Mouse (Mus musculus): ENCODE data around the gene Mmp25. TPM values are rescaled to one million over a fixed set of nuclear protein-coding genes. Genes with fewer than 3 reads are reported as not detected.

The Mmp25 gene
- polyA plus RNA-seq, 1 experiment from 2014 or later = 0.91 TPM

DNA sequence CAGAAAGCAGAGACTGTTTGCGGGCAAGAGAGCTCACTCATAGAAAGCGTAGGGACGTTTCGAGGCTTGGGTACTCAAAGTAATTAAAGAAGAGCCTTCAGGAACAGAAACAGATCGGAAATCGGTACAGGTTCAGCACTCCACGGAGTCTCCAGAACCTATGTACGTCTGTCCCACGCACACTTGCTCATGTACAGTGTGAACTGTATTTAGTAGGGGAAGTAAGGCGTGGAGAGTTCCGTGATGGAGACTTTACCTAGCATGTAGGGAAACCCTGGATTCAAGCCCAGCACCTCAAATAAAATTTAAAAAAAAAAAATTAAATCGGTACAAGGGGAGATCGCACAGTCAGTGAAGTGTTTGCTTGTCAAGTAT, 52.2 kb downstream of the Mmp25 start:
- no peaks in the 10 kb centered on the region; the same call in 1 of the 2 replicates for H3K27me3 ChIP-seq
- H3K36me3 ChIP-seq (replicated peaks) = no peaks in the 10 kb centered on the region
- peak overlapping the region; percentile 70 for H3K9ac ChIP-seq
- no peaks in the 10 kb centered on the region for H3K9me3 ChIP-seq
- H3K27ac ChIP-seq = peak overlapping the region; percentile 75
- WGBS = 15% methylated on average over 13 of the region's 13 CpGs
- H3K4me1 ChIP-seq = peaks cover 8% of the 10 kb centered on the region
- peak overlapping the region; percentile 50 for H3K4me3 ChIP-seq (replicated peaks)
- H3K4me2 ChIP-seq = peak overlapping the region; percentile 71
- ATAC-seq (ENCODE audit: low FRiP score) = peak; percentile 69

- H3K27me3 ChIP-seq = no peaks in the 10 kb centered on the region; the same call in 1 of the 2 replicates
- peak overlapping the region; percentile 75 for H3K27ac ChIP-seq
- H3K9ac ChIP-seq = peak overlapping the region; percentile 70
- H3K36me3 ChIP-seq (replicated peaks) = no peaks in the 10 kb centered on the region
- peak overlapping the region; percentile 50 for H3K4me3 ChIP-seq (replicated peaks)
- H3K4me1 ChIP-seq = peaks cover 8% of the 10 kb centered on the region
- peak overlapping the region; percentile 71 for H3K4me2 ChIP-seq
- ATAC-seq (ENCODE audit: low FRiP score) = peak; percentile 99
- 8% methylated on average over 34 of the region's 34 CpGs for WGBS
- H3K9me3 ChIP-seq = no peaks in the 10 kb centered on the region
Observed at GRCm38 (mm10) chr17:23592208-23592925, 52.7 kb downstream of the Mmp25 start.

DNA sequence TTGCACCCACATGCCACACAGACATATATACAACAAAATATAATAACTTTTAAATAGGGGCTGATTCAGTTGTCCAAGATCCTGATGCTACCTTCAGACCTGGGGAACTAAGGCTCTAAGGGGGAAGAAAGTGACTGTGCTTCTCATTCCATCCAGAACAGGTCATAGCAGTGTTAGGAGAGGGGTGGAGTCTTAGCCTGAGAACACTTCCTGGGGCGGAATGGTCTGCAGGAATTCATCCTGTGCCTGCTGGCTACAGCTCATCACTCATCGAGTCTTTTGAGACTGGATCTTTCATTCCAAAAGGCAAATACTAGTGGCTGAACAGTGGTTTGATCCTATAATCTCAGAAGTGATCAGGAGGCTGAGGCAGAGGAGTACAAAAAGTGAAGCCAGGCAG, 57.8 kb downstream of the Mmp25 start:
- no peak overlapping the region for H3K9ac ChIP-seq
- no peak overlapping the region for H3K4me3 ChIP-seq (replicated peaks)
- 79% methylated on average over 2 of the region's 2 CpGs for WGBS
- H3K4me2 ChIP-seq = no peak overlapping the region
- peaks cover 6% of the 10 kb centered on the region for H3K36me3 ChIP-seq (replicated peaks)
- no peak overlapping the region for H3K27ac ChIP-seq
- peaks cover 29% of the 10 kb centered on the region for H3K4me1 ChIP-seq
- no peak for ATAC-seq (ENCODE audit: low FRiP score)
- H3K9me3 ChIP-seq = no peaks in the 10 kb centered on the region
- no peaks in the 10 kb centered on the region for H3K27me3 ChIP-seq

GRCm38 (mm10) chr17:23585721-23586491, 59.2 kb downstream of the Mmp25 start:
- Histone ChIP-seq H3K27me3 (no peaks in the 10 kb centered on the region), H3K27ac (peak overlapping the region; percentile 66), H3K9ac (peak overlapping the region; percentile 80), H3K36me3 (replicated peaks) (peaks cover 10% of the 10 kb centered on the region), H3K9me3 (no peaks in the 10 kb centered on the region), H3K4me2 (peak overlapping the region; percentile 93), H3K4me3 (replicated peaks) (peak overlapping the region; percentile 72), H3K4me1 (peaks cover 26% of the 10 kb centered on the region)
- WGBS = under 1% methylated on average over 22 of the region's 22 CpGs
- ATAC-seq (ENCODE audit: low FRiP score) = peak; percentile 91

GRCm38 (mm10) chr17:23584786-23585185, 60.3 kb downstream of the Mmp25 start:
- no peaks in the 10 kb centered on the region for H3K27me3 ChIP-seq
- H3K9ac ChIP-seq = peak overlapping the region; percentile 80; the same call in 1 of the 2 replicates
- peaks cover 22% of the 10 kb centered on the region for H3K36me3 ChIP-seq (replicated peaks)
- peak overlapping the region; percentile 72 for H3K4me3 ChIP-seq (replicated peaks)
- H3K9me3 ChIP-seq = no peaks in the 10 kb centered on the region
- H3K4me1 ChIP-seq = peaks cover 26% of the 10 kb centered on the region
- WGBS = 93% methylated on average over 8 of the region's 8 CpGs
- H3K27ac ChIP-seq = no peak overlapping the region
- ATAC-seq (ENCODE audit: low FRiP score) = 0 out of 2 replicates have a peak, but pooled peaks have one; percentile 14
- peak overlapping the region; percentile 93 for H3K4me2 ChIP-seq

Other genes with a start within 250 kb of the Mmp25 start
- not detected in 2 replicates for gene Vmn2r117, start 165.6 kb downstream of the Mmp25 start, polyA plus RNA-seq (2016; fragmentation: Nextera tagmentation; extraction: Ambion mirVana)
- gene Zfp213, start 81.0 kb downstream of the Mmp25 start, polyA plus RNA-seq (2016; fragmentation: Nextera tagmentation; extraction: Ambion mirVana) = 22.7 and 23.7 TPM in 2 replicates
- 22.1 and 22.6 TPM in 2 replicates for gene Zfp13, start 45.8 kb downstream of the Mmp25 start, polyA plus RNA-seq (2016; fragmentation: Nextera tagmentation; extraction: Ambion mirVana)
- gene Zscan10, start 44.4 kb downstream of the Mmp25 start, polyA plus RNA-seq (2016; fragmentation: Nextera tagmentation; extraction: Ambion mirVana) = 0.17 TPM in 1 of 2 replicates, not detected in the other
- 0.19 and 0.42 TPM in 2 replicates for gene Bicdl2, start 15.2 kb upstream of the Mmp25 start, polyA plus RNA-seq (2016; fragmentation: Nextera tagmentation; extraction: Ambion mirVana)
- 47.1 and 50.3 TPM in 2 replicates for gene Hcfc1r1, start 28.3 kb upstream of the Mmp25 start, polyA plus RNA-seq (2016; fragmentation: Nextera tagmentation; extraction: Ambion mirVana)
- 49.3 and 49.7 TPM in 2 replicates for gene Thoc6, start 28.6 kb upstream of the Mmp25 start, polyA plus RNA-seq (2016; fragmentation: Nextera tagmentation; extraction: Ambion mirVana)
- 3.6 and 4.2 TPM in 2 replicates for gene Tnfrsf12a, start 32.2 kb upstream of the Mmp25 start, polyA plus RNA-seq (2016; fragmentation: Nextera tagmentation; extraction: Ambion mirVana)
- 7.1 and 8.0 TPM in 2 replicates for gene Cldn6, start 34.0 kb upstream of the Mmp25 start, polyA plus RNA-seq (2016; fragmentation: Nextera tagmentation; extraction: Ambion mirVana)
- 6.3 and 8.2 TPM in 2 replicates for gene Cldn9, start 38.7 kb upstream of the Mmp25 start, polyA plus RNA-seq (2016; fragmentation: Nextera tagmentation; extraction: Ambion mirVana)
- 0.17 TPM in 1 of 2 replicates, not detected in the other for gene 1520401A03Rik, start 77.5 kb upstream of the Mmp25 start, polyA plus RNA-seq (2016; fragmentation: Nextera tagmentation; extraction: Ambion mirVana)
- 47.3 and 49.6 TPM in 2 replicates for gene Pkmyt1, start 81.1 kb upstream of the Mmp25 start, polyA plus RNA-seq (2016; fragmentation: Nextera tagmentation; extraction: Ambion mirVana)
- gene Paqr4, start 95.6 kb upstream of the Mmp25 start, polyA plus RNA-seq (2016; fragmentation: Nextera tagmentation; extraction: Ambion mirVana) = 26.4 and 30.8 TPM in 2 replicates
- gene Kremen2, start 100.6 kb upstream of the Mmp25 start, polyA plus RNA-seq (2016; fragmentation: Nextera tagmentation; extraction: Ambion mirVana) = 1.4 and 1.6 TPM in 2 replicates
- 173 and 179 TPM in 2 replicates for gene Flywch1, start 126.3 kb upstream of the Mmp25 start, polyA plus RNA-seq (2016; fragmentation: Nextera tagmentation; extraction: Ambion mirVana)
- gene Flywch2, start 140.8 kb upstream of the Mmp25 start, polyA plus RNA-seq (2016; fragmentation: Nextera tagmentation; extraction: Ambion mirVana) = 32.7 and 33.5 TPM in 2 replicates
- 660 and 697 TPM in 2 replicates for gene Srrm2, start 145.3 kb upstream of the Mmp25 start, polyA plus RNA-seq (2016; fragmentation: Nextera tagmentation; extraction: Ambion mirVana)
- 1,039 and 1,118 TPM in 2 replicates for gene Elob, start 183.9 kb upstream of the Mmp25 start, polyA plus RNA-seq (2016; fragmentation: Nextera tagmentation; extraction: Ambion mirVana)
- gene Prss33, start 190.8 kb upstream of the Mmp25 start, polyA plus RNA-seq (2016; fragmentation: Nextera tagmentation; extraction: Ambion mirVana) = 0.14 TPM in 1 of 2 replicates, not detected in the other
- gene Prss32, start 198.6 kb upstream of the Mmp25 start, polyA plus RNA-seq (2016; fragmentation: Nextera tagmentation; extraction: Ambion mirVana) = not detected in 2 replicates
- 1.3 and 3.0 TPM in 2 replicates for gene Prss41, start 198.9 kb upstream of the Mmp25 start, polyA plus RNA-seq (2016; fragmentation: Nextera tagmentation; extraction: Ambion mirVana)
- gene Prss21, start 222.8 kb upstream of the Mmp25 start, polyA plus RNA-seq (2016; fragmentation: Nextera tagmentation; extraction: Ambion mirVana) = not detected in 2 replicates
- gene Dcpp1, start 235.6 kb upstream of the Mmp25 start, polyA plus RNA-seq (2016; fragmentation: Nextera tagmentation; extraction: Ambion mirVana) = not detected in 2 replicates
- not detected in 2 replicates for gene Dcpp2, start 235.6 kb upstream of the Mmp25 start, polyA plus RNA-seq (2016; fragmentation: Nextera tagmentation; extraction: Ambion mirVana)

All from forebrain, embryonic 12.5 days (tissue).